Mouse (Mus musculus) megakaryocyte, embryonic 14.5 days (primary cell): ENCODE results near the gene Alkbh5.

Experiments used
- FLI1 ChIP-seq: IDR thresholded peaks from 2 replicates; pipeline ENCODE4 v1.6.1; 2012; ENCODE audit warnings: low read length, inconsistent platforms, mixed read lengths
- GATA1 ChIP-seq: IDR thresholded peaks from 3 replicates; pipeline ENCODE4 v1.6.1; 2012; ENCODE audit warnings: mixed read lengths, low read length, inconsistent platforms, borderline replicate concordance

- TF ChIP-seq GATA1 (no peak), FLI1 (no peak)
Observed at GRCm38 (mm10) chr11:60536859-60537467, 782 bp downstream of the Alkbh5 start.
